Mouse (Mus musculus): ENCODE measurements around the gene Col1a1. TPM values are rescaled to one million over a fixed set of nuclear protein-coding genes. Genes with fewer than 3 reads are reported as not detected.
A peak's percentile ranks its signal among the peaks of the same experiment; 100 is the strongest.

Gene Col1a1
- polyA plus RNA-seq, 1 experiment, result 6.9 TPM

DNA sequence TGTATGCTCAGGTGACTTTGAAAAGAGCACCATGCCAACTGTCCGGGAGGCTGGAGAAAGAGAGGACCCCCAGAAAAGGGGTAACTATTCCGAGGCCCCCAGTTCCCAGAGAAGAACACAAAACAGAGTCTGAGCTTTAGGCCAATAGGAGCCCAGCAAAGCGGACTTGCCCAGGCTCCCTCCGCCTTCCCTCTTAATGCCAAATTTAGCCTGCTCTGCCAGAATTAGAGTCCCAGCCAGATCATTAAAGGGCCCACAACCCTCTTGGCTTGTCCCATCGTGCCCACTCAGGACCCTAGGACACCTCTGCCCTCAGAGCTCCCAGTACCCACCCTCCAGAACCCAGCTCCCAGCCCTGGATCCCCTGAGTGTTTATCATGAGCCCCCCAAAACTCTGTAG, 36.9 kb downstream of the Col1a1 start:
- DNase-seq (ENCODE audit: extremely low spot score in 1 of 2, low spot score in 1 of 2), result no peak

- DNase-seq (ENCODE audit: extremely low spot score in 1 of 2, low spot score in 1 of 2), result no peak
These were observed 37.3 kb downstream of the Col1a1 start for GRCm38 (mm10) chr11:94973313-94973712.

DNA sequence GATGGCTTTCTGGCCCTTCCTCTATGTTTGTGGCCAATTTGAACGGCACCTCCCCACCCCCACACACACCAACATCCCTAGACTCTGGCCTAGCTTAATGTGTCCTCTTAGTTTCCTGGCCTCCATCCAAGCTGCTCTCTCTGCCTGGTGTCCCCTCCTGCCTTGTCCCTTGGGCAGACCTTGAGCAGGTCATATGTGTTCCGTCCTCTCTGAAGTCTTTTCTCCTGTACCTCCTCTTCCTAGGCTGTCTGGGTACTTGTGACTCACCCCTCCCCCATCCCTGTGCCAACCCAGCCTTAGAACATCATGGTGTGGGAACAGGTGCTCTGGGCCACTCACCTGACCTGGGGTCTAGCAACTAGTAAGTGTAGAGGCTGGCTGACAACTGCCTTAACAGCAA, 38.9 kb downstream of the Col1a1 start:
- no peak for DNase-seq (ENCODE audit: extremely low spot score in 1 of 2, low spot score in 1 of 2)

DNA sequence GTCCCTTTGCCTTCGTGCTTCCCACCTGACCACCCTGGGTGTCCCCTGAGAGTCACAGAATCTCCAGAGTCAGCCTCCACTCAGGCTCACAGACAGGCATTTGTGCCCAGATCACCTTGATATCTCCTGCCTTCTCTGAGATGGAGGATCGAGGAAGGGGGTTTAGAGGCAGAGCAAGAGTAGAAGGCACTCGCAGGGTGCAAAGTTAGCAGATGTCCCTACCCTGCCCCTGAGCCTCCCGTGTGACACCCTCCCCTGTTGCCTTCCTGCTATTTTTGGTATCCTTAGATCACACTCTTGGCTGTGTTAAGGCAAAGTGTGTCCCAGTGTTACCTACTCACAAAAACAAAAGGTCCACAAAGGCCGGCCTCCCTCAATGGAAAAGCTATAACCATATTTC, 40.2 kb downstream of the Col1a1 start, which contains the start of gene Sgca:
Gene Sgca (minus strand): TSS at position 129 of the 400 bp plus-strand sequence.
- no peak for DNase-seq (ENCODE audit: extremely low spot score in 1 of 2, low spot score in 1 of 2)

DNA sequence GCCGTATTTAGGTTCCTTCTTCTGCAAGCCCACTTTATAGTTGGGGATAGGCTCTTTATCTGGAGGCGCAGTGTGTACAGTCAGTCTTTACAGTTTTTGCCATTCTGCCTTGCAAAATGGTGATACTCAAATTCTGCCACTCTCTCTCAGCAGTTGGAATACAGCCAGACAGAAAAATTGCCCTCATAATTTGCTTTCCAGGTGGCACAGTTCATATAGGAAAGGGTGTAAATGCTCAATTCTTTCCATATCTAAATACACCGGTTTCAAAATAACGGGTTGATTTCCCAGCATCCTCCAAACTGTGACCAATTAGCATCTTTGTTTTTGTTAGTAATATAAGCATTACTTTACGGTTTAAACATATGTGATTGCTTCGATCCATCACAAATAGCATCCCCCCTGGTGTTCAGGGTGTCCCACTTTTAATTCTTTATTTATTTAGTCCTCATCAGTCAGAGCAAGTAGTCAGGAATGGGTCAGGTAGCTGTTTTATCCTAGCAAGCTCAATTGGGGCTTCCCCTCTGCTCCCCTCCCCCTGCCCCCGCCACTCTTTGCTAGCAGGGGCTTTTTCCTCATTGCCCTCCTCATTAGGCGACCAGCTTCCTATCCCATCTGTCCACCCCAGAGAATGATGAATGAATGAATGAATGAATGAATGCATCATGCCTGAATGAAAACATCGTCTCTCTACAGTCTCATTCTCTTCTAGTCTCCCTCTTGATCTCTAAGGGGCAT, 42.3 kb downstream of the Col1a1 start:
- DNase-seq (ENCODE audit: extremely low spot score in 1 of 2, low spot score in 1 of 2), result no peak

- DNase-seq (ENCODE audit: extremely low spot score in 1 of 2, low spot score in 1 of 2), result peak; percentile 93 to 99
These were observed 42.9 kb downstream of the Col1a1 start for GRCm38 (mm10) chr11:94978947-94979346.

DNA sequence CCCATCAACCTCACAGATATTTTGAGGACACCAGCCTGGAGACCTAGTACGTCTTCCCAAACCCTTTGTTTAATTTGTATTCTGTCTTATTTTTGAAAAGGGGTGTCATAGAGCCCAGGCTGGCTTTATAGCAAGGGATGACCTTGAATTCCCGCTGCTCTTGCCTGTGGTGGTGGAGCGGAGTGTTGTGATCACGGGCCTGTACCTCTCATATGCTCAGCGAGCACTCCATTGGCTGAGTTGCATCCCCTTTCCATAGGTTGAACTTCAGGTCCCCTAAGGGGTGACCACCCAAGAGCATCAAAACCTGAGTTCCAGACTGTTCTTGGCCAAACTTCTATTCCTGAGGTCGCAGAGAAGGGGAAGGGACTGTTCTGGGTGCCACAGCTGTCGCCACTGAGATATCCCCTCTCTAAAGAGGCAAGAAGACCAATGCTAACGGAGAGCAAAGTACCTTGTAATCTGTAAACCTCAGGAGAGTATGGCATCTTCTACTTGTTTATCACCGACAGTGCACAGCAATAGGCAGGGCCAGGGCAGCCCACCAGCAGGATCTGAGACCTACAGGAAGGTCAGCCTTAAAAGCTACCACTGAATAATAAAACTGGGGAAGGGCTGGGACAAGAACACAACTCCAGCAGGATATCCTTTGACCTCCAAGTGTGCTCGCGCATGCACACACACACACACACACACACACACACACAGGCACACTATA, 43.6 kb downstream of the Col1a1 start:
- no peak for DNase-seq (ENCODE audit: extremely low spot score in 1 of 2, low spot score in 1 of 2)

GRCm38 (mm10) chr11:94985140-94985539, 49.1 kb downstream of the Col1a1 start:
- no peak for DNase-seq (ENCODE audit: extremely low spot score in 1 of 2, low spot score in 1 of 2)

DNA sequence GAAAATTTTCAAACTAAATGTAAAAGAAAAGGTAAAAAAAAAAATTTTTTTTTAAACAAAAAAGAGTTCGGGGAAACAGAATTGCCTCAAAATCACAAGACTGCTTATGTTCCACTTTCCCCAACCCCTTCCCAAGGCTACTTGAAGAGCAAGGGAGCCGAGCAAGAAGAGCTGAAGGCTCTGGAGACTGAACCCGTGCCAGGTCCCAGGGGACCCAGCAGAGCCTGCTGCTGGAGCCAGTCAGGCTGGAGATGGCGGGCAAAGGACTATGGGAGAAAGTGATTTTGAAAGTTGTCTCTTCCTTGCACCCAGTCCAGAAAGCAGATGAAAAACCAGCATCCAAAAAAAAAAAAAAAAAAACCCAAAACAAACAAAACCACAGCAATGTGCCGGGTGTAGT, 49.8 kb downstream of the Col1a1 start:
- DNase-seq (ENCODE audit: extremely low spot score in 1 of 2, low spot score in 1 of 2), result no peak

GRCm38 (mm10) chr11:94986435-94986834, 50.4 kb downstream of the Col1a1 start:
- no peak for DNase-seq (ENCODE audit: extremely low spot score in 1 of 2, low spot score in 1 of 2)

DNA sequence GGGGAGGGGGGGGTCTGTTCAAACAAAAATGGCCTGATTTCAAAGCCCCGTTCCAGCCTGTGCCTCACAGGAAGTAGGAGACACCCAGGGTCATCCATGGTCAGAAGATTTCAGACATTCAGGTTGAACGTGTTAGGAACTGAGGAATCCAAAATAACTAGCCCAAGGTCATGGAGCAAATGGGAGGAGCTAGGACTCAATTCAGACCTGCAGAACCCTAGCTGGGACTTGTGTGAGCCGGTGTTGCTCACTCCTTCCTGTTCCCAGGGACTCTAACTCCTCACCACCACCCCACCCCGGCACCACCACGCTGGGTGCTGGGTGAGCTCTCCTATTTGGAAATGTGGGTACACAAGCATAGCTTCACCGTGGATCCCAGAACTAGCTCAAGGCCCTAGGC, 51.3 kb downstream of the Col1a1 start:
- DNase-seq (ENCODE audit: extremely low spot score in 1 of 2, low spot score in 1 of 2), result no peak

- DNase-seq (ENCODE audit: extremely low spot score in 1 of 2, low spot score in 1 of 2), result no peak
These were observed 51.8 kb downstream of the Col1a1 start for GRCm38 (mm10) chr11:94987851-94988250.

DNA sequence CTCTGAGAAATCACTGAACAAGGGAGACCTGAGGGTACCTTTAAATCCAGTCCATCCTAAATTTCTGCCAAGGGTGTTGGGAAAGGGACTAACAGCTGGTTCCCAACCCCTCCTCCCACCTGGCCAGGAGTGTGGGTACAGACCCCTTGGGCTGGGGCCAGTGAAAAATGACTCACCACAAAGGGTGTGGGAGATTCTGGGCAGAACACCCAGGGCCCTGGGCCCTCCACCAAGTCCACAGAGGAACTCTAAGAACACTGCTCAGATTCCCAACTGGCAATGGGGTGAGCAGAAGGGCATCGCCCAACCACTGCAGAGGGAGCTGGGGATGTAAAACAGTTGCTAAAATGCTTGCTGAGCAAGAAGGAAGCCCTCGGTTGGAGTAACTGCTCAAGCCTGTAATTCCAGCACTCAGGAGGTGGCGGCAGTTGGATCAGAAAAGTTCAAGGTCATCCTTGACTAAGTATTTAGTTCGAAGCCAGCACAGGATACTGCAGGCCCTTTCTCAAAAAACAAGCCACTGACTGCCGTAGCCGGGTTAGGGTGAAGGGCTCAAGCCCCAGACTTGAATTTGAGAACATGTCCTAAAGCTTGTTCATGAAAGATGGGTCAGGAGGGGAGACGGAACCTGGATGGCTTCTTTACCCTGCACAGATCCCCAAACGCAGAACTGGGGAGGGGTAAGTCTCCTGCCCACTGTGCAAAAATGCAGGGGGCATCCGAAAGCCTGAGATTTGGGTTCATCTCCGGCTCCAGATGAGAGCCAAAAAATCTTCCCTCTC, 52.9 kb downstream of the Col1a1 start:
- DNase-seq (ENCODE audit: extremely low spot score in 1 of 2, low spot score in 1 of 2), result no peak

DNA sequence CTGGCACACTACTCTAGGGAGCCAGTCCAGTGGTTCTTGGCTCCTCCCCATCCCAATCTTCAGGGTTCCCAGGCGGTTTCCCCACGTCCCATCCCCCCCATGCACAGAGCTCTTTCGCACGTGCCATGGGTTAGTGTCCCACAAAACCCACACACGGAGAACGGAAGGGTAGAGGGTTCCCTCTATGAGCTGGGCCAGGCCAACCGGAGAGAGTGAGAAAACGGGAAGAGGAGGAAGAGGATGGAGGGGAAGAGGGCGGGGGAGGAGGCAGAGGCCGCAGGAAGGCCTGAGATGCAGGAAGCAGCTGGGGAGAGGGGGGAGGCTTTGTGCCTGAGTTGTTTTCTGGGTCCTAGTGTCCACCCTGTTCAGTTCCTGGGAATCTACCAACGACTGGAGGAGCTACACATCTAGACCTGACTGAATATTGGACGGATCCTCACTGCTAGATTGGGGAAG, 53.6 kb downstream of the Col1a1 start:
- DNase-seq (ENCODE audit: extremely low spot score in 1 of 2, low spot score in 1 of 2), result peak; percentile 81 to 91

GRCm38 (mm10) chr11:94990102-94990748, 54.2 kb downstream of the Col1a1 start:
- DNase-seq (ENCODE audit: extremely low spot score in 1 of 2, low spot score in 1 of 2), result no peak

DNA sequence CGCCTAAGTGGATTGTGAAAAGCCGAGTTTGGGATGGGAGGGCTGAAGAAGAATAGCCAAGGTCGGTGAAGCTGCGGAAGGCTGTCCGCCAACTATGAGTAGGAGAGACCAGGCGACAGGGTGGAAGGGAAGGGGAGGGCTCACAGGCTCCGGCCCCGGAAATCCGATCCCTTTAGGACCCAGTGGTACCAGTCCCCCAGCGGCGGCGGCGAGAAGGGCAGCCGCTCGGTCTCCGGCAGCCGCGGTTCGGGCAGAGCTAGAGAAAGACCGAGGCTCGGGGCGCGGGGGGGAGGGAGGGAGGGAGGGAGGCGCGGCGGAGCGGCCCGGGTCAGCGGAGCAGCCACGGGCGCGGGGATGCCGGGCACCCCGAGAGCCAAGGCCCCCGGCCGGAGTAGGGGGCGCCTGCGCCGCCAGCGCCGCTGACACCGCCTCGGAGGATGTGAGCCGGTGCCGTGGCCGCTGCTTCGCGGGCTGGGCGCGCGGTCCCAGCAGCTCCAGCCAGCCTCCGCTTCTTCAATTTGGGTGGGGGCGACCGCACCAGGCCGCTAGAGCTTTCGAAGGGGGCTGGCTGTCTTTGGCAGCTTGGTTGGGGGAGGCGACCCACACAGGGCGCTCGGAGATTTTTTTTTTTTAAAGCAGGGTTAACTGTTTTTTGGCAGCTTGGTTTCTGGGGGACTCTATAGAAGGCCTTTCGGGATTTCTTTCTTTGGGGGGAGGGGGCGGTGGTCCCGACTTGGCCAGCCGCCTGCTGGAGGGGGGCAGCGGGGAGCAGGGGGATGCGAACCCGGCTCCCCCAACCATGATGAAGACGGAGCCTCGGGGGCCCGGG, 54.9 kb downstream of the Col1a1 start, which contains the start of gene Ppp1r9b:
Gene Ppp1r9b (plus strand): TSS at position 287 of the 829 bp plus-strand sequence.
- peak; percentile 84 to 94 for DNase-seq (ENCODE audit: extremely low spot score in 1 of 2, low spot score in 1 of 2)

DNA sequence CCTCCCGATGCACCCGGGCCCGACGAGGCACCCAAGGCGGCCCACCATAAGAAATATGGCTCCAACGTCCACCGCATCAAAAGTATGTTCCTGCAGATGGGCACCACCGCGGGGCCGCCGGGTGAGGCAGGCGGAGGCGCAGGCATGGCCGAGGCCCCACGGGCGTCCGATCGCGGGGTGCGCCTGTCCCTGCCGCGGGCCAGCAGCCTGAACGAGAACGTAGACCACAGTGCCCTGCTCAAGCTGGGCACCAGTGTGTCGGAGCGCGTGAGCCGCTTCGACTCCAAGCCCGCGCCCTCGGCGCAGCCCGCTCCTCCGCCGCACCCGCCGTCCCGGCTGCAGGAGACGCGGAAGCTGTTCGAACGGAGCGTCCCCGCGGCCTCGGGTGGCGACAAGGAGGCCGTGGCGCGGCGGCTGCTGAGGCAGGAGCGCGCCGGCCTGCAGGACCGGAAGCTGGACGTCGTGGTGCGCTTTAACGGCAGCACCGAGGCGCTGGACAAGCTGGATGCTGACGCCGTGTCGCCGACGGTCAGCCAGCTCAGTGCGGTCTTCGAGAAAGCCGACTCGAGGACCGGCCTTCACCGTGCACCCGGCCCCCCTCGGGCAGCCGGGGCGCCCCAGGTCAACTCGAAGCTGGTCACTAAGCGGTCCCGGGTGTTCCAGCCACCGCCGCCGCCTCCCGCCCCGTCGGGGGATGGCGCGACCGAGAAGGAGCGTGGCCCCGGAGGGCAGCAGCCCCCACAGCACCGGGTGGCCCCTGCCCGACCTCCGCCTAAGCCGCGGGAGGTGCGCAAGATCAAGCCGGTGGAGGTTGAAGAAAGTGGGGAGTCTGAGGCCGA, 55.8 kb downstream of the Col1a1 start:
- DNase-seq (ENCODE audit: extremely low spot score in 1 of 2, low spot score in 1 of 2), result no peak

GRCm38 (mm10) chr11:94992480-94992753, 56.4 kb downstream of the Col1a1 start:
- DNase-seq (ENCODE audit: extremely low spot score in 1 of 2, low spot score in 1 of 2), result no peak
